Mouse (Mus musculus) adipocyte (in vitro differentiated cells): Measurements from ENCODE around the gene Zbtb42.

Experiments used
- DNase-seq: peaks from one replicate; pipeline ENCODE4 v3.0.0-alpha.2; 2016; ENCODE audit warnings: low spot score

Gene Zbtb42

DNA sequence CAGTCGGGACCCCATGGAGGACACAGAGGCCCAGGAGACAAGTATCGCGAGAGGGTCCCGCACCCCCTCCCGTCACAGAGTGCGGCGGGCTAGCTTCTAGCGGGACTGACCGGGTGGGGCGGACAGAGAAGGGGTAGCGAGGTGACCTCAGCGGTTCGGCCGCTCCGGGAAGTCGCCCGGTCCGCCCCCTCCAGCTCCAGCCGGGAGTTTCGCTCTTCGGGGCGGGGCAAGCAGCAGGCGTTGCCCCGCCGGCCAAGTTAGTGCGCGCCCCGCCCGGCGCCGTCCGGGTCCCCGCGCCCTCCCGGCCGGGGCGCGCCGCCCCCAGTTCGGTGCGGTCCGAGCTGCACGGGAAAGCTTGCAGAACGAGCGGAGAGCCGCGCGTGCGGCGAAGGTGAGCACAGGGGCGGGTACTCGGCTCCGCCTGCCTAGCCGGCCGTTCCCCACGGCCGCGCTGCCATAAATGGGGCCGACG is at the start of gene Zbtb42:
TSS of gene Zbtb42 (plus strand) at position 274 of the 472 bp plus-strand sequence.
- DNase-seq, result no peak

DNA sequence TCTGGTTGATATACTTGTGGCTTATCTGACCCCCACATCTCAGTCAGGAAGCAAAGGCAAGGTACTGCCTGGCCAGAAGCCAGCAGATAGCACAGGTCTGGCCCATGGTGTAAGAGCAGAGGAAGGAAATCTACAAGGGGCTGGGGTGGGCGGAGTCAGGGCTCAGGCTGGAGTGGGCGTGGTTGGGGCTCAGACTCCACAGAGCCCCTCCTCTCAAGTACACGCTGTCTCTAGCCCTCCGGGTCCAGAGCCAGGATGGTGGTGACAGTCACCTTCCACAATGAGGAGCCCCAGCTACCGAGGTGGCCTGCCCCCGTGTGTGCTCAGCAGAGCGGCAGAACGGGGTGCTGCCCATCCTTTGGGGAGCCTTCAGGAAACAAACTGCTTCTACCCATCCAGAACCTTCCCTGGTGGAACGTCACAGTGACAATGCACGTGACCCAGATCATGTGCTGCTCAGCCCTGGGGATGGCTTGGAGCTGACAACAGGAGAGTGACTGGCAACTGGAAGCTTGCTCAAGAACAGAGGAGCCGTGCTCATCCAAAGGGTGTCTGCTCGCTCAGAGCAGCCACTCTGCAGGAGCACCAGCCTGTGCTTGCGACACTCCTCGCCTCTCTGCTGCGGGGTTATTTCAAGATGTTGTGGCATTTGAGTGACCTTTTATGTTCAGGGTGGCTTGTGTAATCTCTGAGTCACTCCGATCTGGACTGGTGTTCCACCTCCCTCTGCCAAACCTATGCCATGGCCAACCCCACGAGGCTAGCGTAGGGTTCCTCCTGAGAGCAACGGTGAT is 49.5 kb upstream of the Zbtb42 start:
- DNase-seq, result peak; percentile 78

DNA sequence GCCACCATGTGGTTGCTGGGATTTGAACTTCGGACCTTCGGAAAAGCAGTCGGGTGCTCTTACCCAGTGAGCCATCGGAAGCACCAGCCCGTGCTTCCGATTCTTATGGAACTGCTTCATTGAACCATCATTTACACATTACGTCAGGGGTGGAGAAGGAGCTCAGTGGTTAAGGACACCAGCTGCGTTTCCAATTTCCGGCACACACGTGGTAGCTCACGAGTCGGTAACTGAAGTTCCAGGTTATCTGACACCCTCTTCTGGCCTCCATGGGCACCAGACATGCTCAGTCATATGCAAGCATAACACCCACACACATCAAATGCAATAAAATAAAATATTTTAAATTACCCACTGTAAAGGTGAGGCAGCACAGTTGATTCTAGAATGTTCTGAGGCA is 48.6 kb upstream of the Zbtb42 start:
- DNase-seq, result no peak

DNA sequence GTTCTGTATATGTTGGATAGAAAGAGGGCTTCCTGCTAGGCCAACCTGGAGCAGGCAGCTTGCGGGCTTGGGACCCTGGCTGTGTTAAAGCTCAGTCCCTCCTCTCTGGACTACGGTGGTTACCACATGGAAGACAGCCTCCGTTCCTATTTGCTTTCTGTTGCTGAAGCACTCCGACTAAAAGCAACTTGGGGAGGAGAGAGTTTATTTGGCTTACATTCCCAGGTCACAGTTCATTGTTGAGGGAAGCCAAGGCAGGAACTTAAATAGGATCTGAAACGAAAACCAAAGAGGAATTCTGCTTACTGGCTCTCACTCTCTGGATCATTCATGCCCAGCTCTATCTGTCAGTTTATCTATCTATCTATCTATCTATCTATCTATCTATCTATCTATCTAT is 47.8 kb upstream of the Zbtb42 start:
- peak; percentile 78 for DNase-seq

DNA sequence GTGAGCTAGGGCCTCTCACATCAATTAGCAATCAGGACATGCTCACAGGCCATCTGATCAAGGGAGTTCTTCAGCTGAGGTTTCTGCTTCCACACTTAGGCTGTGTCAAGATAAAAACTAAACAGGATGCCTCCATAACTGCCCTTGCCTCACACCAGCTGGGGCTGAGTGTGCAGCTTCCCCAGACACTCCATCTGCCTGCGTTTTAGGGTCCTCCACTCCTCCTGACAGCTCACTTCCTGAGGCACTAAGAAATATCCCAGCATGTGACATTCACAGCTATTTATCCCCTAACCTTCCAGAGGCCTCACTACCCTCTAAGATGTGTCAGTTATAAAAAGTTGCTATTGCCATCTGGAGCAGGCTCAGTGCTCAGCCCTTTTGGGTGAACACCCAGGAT is 47.2 kb upstream of the Zbtb42 start:
- DNase-seq, result no peak

DNA sequence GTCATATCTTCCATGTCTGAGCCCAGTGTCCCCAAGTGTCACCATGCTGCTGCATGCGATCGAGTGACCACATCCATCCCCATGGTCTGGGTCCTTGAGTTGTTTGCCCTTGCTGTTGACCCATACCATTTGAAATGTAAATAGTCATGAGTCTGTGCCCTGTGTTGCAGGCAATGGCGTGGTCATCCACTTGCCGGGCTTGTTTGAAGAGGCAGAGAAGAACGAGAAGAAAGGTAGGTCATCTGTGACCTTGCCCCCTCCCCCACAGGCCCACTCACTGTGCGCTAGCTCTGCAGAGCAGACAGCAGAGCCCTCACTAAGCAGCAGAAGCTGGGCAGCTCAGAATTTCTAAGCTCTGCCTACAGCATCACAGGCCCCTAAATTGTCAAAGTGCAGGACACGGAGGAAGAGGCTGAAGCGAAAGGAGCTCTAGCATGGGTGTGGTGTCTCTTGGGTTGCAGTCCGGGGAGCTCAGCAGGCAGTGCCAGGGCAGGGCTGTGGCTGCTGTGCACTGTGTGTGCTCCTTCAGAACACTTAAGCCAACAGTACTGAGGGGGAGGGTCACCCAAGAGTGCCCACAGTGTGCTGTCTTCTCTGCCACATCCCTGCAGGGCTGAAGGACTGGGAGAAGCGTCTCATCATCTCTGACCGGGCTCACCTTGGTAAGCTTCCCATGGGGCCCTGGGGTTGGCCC is 46.4 kb upstream of the Zbtb42 start:
- DNase-seq, result no peak

DNA sequence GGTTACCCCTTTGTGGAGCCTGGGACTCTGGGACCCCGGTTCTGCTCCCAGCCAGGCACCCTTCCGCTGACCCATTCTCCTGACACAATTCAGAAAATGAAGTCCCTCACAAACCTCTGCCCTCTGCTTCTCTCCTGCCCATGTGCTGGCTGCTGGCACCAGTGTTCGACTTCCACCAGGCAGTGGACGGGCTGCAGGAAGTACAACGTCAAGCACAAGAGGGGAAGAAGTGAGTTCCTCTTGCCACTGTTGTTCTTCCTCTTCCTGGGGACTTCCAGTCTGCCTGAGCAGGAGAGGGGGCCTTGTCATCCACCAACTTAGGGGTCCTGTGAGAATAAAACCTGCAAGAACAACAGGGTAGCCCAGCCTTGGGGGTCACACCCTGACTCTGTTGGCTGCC is 45.7 kb upstream of the Zbtb42 start:
- no peak for DNase-seq

DNA sequence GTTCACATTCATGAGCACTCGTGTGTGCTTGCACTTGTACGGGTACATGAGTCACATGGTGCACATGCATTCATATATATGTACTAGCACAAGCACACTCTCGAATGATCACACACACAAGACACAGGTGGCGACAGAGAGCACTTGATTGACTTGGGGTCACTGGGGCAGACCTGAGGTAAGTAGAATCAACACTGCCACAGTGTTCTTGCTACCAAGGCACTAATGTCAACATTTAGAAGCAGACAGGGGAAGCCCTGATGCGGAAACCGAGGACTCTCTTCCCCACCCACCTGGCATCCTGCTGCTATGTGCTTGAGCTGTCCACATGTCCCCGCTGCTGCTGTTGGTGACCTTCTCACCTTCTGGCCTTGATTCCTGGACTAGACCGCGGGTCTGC is 44.9 kb upstream of the Zbtb42 start:
- no peak for DNase-seq

DNA sequence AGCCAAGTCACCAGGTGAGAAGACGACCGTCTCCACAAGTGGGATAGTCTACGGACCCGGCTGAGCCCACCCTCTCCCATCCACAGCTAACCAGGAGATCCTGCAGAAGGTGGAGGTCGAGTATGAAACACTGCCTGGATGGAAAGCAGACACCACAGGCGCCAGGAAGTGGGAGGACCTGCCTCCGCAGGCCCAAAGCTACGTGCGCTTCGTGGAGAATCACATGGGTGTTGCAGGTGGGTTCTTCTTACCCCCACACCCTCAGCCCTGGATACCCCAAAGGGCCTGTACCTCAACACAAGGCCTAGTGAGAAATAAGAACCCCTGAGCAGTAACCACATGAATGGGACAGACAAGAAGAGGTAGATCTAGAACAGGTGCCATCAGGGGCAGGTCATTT is 39.1 kb upstream of the Zbtb42 start:
- DNase-seq, result no peak

DNA sequence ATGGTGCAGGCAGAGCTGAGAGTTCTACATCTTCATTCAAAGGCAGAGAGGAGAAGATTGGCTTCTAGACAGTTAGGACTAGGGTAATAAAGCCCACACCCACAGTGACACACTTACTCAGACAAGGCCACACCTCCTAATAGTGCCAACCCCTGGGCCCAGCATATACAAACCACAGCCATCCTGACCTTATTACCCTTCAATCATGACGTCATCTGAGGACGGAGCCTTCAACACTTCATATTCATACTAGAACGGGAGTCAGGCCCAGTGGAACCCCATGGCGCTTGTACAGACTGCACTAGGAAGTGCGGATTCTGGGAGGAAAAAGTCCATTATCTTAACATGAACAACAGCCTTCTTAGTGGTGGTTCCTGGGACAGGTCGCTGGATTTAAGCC is 35.5 kb upstream of the Zbtb42 start:
- no peak for DNase-seq

DNA sequence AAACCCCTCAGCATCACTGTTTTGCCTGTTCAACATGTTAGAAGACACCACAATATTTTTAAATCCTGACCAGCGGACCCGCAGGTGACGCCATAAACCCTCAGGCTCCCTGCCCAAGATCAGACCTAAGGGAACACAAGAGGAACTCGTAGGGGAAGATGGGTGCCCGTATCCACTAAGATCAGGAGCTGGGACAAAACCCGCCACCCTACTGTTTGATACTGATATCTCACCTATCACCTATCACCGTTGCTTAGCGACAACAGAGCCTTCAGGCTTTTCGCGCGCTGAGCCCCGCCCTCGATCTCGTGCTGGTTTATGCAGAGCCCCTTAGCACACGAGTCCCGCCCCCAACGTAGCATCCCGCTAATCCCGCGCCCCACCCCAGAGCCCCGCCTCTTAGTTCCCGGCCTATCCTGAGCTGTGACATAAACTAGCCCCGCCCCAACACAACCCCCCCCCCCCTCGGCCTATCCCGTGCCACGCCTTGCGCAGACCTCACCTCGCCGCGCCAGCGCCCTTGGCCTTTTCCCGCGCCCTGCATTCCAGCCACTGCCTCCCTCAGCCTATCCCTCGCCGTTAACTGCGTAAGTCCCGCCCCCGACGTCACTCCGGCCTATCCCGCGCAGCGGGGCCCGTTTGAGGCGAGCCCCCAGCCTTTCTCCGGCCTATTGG is 34.3 kb upstream of the Zbtb42 start, which contains the start of gene Siva1:
TSS of gene Siva1 (plus strand) at position 500 of the 675 bp plus-strand sequence.
- peak; percentile 97 for DNase-seq

DNA sequence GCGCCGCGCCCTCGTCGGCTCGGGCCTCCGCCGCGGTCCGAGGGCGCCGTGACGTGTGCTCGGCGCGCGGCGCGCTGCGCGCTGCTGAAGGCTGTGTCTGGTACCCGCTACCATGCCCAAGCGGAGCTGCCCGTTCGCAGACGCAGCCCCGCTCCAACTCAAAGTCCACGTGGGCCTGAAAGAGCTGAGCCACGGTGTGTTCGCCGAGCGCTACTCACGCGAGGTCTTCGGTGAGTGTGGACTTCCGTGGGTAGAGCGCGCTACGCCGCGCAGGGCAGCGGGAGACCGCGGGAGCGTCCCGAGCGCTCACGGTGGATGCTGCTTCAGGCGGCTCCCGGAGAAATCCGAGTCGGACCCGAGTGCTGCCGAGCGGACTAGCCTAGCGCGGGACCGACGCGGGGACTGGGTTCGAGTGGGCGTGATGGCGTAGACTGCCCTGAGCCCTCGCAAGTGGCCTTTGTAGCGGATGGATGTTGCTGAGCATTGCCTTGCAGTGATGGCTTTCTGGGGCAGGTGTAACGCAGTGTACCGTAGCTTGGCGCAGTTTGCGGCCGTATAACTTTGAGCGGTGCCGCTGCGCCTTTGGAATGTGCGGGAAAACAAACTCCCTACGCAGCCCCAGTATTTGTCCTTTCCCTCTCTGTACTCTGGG is 33.6 kb upstream of the Zbtb42 start:
- DNase-seq, result peak; percentile 17

DNA sequence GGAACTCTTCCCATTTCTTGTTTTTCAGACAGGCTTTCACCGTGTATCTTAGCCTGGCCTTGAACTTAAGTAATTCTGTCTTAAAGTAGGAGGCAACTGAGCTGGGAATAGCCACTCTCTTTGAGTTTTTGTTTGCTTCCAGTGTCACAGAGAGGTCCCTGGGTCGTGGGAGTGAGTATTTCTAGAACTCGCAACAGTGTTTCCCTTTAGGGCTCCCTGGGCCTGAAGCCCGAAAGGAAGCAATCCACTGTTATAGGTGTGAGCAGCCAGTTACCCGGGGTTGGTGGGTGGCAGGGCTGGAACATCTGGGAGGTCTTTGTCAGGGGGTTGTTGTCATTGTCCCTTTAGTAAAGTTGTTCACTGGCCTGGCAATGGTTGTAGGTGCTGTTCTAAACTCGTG is 32.5 kb upstream of the Zbtb42 start:
- DNase-seq, result no peak

DNA sequence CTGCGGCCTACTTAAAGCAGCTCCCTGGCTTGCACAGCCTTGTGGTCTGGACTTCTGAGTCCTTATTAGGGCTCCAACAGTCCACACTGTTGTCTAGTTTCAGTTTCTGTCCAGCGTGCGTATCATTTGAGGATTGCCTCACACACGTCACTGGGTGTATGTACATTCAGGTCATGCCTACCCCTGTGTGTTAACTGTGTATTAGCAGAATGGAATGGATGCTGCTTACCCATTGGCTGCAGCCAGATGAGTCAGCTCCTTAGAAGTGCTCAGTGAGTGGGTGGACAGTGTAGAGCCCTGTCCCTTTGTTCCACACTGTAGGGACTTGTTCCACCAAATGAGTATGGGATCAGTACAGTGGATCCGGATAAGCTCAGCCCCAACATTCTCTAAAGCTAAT is 30.5 kb upstream of the Zbtb42 start:
- DNase-seq, result no peak

DNA sequence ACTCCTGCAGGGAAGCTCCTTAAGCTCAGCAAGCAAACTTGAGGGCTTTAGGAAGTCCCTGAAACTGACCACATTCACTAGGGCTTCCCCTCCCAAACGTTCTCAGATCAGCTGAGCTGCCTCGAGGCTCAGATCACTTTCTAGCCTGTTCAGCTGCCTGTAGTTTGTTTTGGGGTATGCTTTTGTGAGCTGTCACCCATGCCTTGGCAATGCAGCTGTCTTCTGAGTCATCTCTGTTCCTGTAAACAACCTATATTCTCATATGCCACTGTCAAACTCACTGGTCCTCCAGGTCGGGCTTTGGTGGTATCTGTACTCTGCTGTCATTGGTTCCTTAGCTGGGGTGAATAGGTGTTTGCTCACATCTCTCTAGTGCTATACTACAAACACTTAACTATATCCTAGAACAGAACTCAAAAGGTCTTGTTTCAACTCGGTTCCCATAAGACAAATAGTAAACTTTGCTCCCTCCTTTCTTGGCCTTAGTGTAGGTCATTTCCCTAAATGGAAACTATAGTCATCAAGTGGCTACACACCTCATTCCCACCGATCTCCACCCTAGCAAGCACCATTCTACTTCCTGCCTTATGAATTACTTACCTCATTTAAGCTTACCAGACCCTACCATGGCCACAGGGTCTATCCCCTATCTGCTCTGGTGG is 26.7 kb upstream of the Zbtb42 start:
- no peak for DNase-seq

DNA sequence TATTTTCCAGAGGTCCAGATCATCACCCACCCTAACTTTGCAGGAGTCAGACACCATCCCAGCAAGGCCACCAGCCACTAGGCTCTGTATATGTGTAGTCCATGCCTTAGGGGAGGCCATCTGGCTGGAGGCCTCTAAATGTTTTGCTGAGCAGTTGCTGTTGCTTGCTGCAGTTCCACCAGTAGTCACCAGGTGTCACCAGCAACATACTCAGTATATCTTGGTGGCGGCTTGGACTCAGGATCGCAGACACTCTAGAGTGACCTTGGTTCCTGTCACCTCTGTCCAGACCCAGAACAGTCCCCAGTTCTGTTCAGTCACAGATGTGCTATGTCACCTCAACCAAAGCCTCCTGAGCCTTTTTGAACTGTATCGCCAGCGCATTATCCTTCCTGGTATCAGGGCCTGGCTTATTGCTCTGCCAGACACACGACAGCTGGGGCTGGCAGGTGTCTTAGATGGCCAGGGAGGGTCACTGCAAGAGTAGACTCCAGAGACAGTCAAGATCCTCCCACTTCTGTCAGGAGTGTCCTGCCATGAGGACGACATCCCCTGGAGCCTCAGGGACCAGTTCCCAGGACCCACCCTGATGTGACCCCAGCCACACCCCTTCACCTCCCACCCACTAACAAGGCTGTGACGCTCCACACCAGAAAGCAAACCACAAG is 25.3 kb upstream of the Zbtb42 start:
- peak; percentile 88 for DNase-seq

DNA sequence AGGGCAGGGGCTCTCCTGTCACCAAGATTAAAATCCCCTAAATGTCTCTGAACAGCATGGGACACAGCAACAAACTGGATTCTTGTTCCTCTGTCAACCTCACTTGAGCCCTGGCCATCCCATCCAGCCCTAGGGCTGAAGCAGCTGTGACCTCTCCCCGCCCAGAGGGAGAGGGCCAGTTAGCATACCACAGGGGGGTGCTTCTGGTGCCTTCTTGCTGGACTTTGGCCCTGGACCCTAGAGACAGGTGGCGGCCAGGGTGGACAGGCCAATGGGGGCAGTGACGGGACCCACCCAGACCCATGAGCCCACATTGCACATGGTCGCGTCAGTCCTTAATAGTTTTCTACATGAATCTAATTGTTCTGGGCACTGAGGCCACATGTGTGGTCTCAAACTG is 24.6 kb upstream of the Zbtb42 start:
- DNase-seq, result no peak

DNA sequence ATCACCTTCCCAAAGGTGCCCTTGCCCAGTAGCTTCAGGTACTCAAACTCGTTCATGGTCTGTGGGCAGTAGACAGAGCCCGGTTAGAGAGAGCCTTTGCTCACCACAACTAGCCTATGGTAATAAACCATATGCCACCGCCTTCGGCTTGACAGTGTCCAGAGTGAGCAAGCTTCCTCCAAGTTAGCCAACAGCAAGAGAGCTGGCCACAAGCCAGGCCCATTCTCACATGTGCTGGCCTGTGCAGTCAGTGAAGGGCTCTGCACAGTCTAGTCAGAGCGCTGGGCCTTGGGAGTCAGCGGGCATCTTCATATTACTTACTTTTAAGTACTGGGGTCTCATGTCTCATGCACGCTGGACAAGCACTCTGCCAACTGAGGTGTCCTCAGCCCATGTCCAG is 20.0 kb upstream of the Zbtb42 start:
- peak; percentile 45 for DNase-seq

DNA sequence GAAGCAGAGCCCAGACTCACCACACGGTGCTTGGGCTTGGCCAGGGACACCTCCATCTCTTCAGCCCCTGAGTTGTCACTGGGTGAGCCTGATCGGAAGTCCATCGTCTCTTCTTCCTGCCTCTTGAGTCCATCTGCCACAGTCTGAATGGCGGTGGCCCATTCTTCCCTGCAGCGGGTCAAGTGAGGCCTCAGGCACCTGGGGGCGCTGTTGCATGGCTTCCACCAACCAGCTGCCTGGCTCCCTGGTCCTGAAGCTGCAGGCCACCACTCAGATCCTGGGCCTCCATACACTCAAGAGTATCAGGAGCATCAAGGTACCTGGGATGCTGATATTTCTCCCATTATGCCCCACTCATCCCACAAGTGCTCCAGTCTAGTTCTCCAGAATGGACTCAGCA is 19.5 kb upstream of the Zbtb42 start:
- DNase-seq, result no peak

DNA sequence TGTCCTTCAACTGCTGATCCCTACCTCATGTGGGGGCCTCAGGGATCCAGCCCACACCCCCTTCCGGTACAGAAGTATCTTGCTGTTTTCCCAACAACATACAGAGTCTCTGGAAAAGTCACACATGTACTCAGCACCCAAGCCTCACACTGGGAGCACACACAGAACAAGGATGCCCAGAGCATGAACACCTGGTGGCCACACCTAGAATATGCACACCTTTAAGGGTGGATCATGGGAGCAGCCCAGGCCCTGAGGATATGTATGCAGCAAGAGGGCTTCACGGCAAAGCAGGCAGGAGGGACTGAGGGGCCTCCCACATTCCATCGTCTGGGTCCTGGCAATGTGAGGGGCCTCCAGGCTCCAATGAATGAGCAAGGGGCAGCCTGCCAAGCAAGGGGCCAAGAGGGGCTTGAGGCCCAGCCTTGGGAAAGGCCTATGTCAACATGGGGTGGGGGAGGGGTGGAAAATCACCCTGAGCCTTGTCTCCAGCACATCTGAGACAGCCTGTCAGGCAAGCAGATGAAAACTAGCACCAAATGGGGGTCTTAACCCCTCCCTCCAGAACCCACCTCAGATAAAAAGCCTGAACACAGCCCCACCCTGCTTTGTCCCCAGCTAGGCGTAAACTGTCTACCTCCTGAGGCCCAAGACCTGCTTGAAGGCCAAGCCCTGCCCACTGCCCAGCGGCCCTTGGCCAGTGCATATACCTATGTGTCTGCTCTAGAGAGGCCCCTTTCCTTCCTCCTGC is 17.9 kb upstream of the Zbtb42 start:
- no peak for DNase-seq

DNA sequence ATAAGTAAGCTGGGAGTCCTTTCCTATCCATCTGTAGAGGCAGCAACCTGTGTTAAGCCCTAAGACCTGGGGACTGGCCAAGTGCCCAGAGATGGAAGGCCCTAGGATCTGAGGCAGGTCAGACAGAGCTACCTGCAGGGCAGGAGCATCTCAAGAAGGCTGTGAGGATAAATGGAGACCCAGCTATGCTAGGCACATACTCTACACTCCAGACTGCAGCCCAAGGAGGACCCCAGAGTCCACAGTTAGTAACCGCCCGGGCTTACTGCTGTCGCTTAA is 17.4 kb upstream of the Zbtb42 start:
- no peak for DNase-seq
